ENCODE assay signal across 16 mouse cellular contexts in genomic region chr8:106584942-106585670, GRCm38 (mm10). TPM values are rescaled to one million over a fixed set of nuclear protein-coding genes. Genes with fewer than 3 reads are reported as not detected.
DNase-seq lines count a peak whose midpoint lies in the region; ATAC-seq lines count a peak whose summit lies in the region.
"Had no signal": no experiment of that assay in that cellular context is flagged by ENCODE, and none has a peak within 500 bp of the region (broad histone marks: within the 10 kb centered on the region; RNA-seq: fewer than 3 reads in every experiment).

No protein-coding gene starts in this region.

- 0 out of 2 replicates have a peak, but pooled peaks cover 4% of the 10 kb centered on the region for H3K4me1 ChIP-seq in liver, embryonic 13.5 days (replicated peaks)
- H3K4me1 ChIP-seq in liver, embryonic 12.5 days = peaks cover 5% of the 10 kb centered on the region; the same call in 1 of the 2 replicates
- no peaks in the 10 kb centered on the region for H3K4me1 ChIP-seq in intestine, embryonic 14.5 days (replicated peaks; ENCODE audit: control insufficient read depth, insufficient read depth, low read length)
- no peaks in the 10 kb centered on the region for H3K4me1 ChIP-seq in hindbrain, embryonic 14.5 days (replicated peaks; ENCODE audit: control insufficient read depth, insufficient read depth, low read length)
- H3K4me1 ChIP-seq: forebrain, embryonic 10.5 days; megakaryocyte, embryonic 14.5 days had no signal

- no peak for ATAC-seq in liver, embryonic 13.5 days (ENCODE audit: low read depth)
- ATAC-seq in liver, embryonic 12.5 days = no peak
- ATAC-seq in intestine, embryonic 14.5 days (replicated peaks; ENCODE audit: low FRiP score, low TSS enrichment, low read depth) = peak; percentile 75
- no peak for ATAC-seq in hindbrain, embryonic 14.5 days (ENCODE audit: low FRiP score)

- WGBS in liver, embryonic 13.5 days (ENCODE audit: insufficient replicate concordance) = 46% methylated on average over 11 of the region's 11 CpGs
- WGBS in liver, embryonic 12.5 days (ENCODE audit: insufficient replicate concordance) = 51% methylated on average over 11 of the region's 11 CpGs
- WGBS in intestine, embryonic 14.5 days = 41% methylated on average over 11 of the region's 11 CpGs
- WGBS in hindbrain, embryonic 14.5 days = 77% methylated on average over 11 of the region's 11 CpGs

- no peak overlapping the region for H3K4me3 ChIP-seq in liver, embryonic 13.5 days (replicated peaks)
- no peak overlapping the region for H3K4me3 ChIP-seq in liver, embryonic 12.5 days
- H3K4me3 ChIP-seq in intestine, embryonic 14.5 days (ENCODE audit: low read depth, low read length) = no peak overlapping the region
- no peak overlapping the region for H3K4me3 ChIP-seq in hindbrain, embryonic 14.5 days (replicated peaks; ENCODE audit: low read length)
- H3K4me3 ChIP-seq: forebrain, embryonic 10.5 days; heart, embryonic 15.5 days; limb, embryonic 10.5 days; megakaryocyte, embryonic 14.5 days had no signal

- no peak overlapping the region for H3K27ac ChIP-seq in liver, embryonic 13.5 days
- no peak overlapping the region for H3K27ac ChIP-seq in liver, embryonic 12.5 days
- H3K27ac ChIP-seq in intestine, embryonic 14.5 days (ENCODE audit: low read depth) = peak overlapping the region; percentile 61
- no peak overlapping the region for H3K27ac ChIP-seq in hindbrain, embryonic 14.5 days
- H3K27ac ChIP-seq: forebrain, embryonic 10.5 days; heart, embryonic 15.5 days; limb, embryonic 10.5 days; liver, embryonic 14.5 days had no signal

- no peaks in the 10 kb centered on the region for H3K36me3 ChIP-seq in liver, embryonic 13.5 days
- no peaks in the 10 kb centered on the region for H3K36me3 ChIP-seq in liver, embryonic 12.5 days
- no peaks in the 10 kb centered on the region for H3K36me3 ChIP-seq in intestine, embryonic 14.5 days (ENCODE audit: control insufficient read depth, insufficient read depth, low read length)
- H3K36me3 ChIP-seq in hindbrain, embryonic 14.5 days (replicated peaks; ENCODE audit: control insufficient read depth, insufficient read depth) = no peaks in the 10 kb centered on the region
- H3K36me3 ChIP-seq: forebrain, embryonic 10.5 days; heart, embryonic 15.5 days; limb, embryonic 10.5 days had no signal

- H3K9me3 ChIP-seq in liver, embryonic 13.5 days (replicated peaks) = no peaks in the 10 kb centered on the region
- H3K9me3 ChIP-seq in liver, embryonic 12.5 days (replicated peaks) = no peaks in the 10 kb centered on the region
- H3K9me3 ChIP-seq in intestine, embryonic 14.5 days (ENCODE audit: control insufficient read depth, low read length) = no peaks in the 10 kb centered on the region; the same call in 1 of the 2 replicates
- no peaks in the 10 kb centered on the region for H3K9me3 ChIP-seq in hindbrain, embryonic 14.5 days (ENCODE audit: control insufficient read depth, low read length)
- H3K9me3 ChIP-seq: heart, embryonic 15.5 days; limb, embryonic 10.5 days had no signal

- no peak overlapping the region for H3K4me2 ChIP-seq in liver, embryonic 13.5 days
- H3K4me2 ChIP-seq in liver, embryonic 12.5 days = no peak overlapping the region
- H3K4me2 ChIP-seq in intestine, embryonic 14.5 days (ENCODE audit: low read length) = no peak overlapping the region
- no peak overlapping the region for H3K4me2 ChIP-seq in hindbrain, embryonic 14.5 days (replicated peaks)
- H3K4me2 ChIP-seq: heart, embryonic 15.5 days had no signal

- H3K27me3 ChIP-seq in liver, embryonic 13.5 days = no peaks in the 10 kb centered on the region
- no peaks in the 10 kb centered on the region for H3K27me3 ChIP-seq in liver, embryonic 12.5 days (replicated peaks)
- no peaks in the 10 kb centered on the region for H3K27me3 ChIP-seq in intestine, embryonic 14.5 days (replicated peaks; ENCODE audit: control insufficient read depth, insufficient read depth, low read length)
- H3K27me3 ChIP-seq in hindbrain, embryonic 14.5 days (ENCODE audit: control insufficient read depth, insufficient read depth, low read length) = no peaks in the 10 kb centered on the region
- H3K27me3 ChIP-seq: heart, embryonic 15.5 days had no signal

- no peak for DNase-seq in liver, embryonic 13.5 days
- DNase-seq in intestine, embryonic 14.5 days (ENCODE audit: low spot score) = peak; percentile 63
- peak; percentile 71 for DNase-seq in kidney, adult 9 months
- DNase-seq in lung, postnatal 4 days = peak; percentile 11 to 31
- no peak for DNase-seq in spleen, postnatal 4 days (ENCODE audit: low spot score in 2 of 2)
- DNase-seq in testis, postnatal 10 days (ENCODE audit: low spot score) = no peak
- DNase-seq in hindbrain, embryonic 14.5 days (ENCODE audit: low spot score) = no peak
- DNase-seq: cerebellum, adult 9-11 months; right cerebral cortex, adult 18-20 months; thymus, postnatal 14 days had no signal

- H3K9ac ChIP-seq in liver, embryonic 13.5 days = peak overlapping the region; percentile 17; the same call in 1 of the 2 replicates
- H3K9ac ChIP-seq in liver, embryonic 12.5 days = no peak overlapping the region
- no peak overlapping the region for H3K9ac ChIP-seq in intestine, embryonic 14.5 days (ENCODE audit: low read length)
- no peak overlapping the region for H3K9ac ChIP-seq in hindbrain, embryonic 14.5 days
- H3K9ac ChIP-seq: heart, embryonic 15.5 days; liver, embryonic 14.5 days had no signal

RNA-seq across cellular contexts. Expression of gene Gm10073, which starts 11.8 kb away (rescaled TPM):
- 12.0 and 12.4 TPM in 2 replicates for polyA plus RNA-seq in liver, embryonic 13.5 days (2015; fragmentation: Nextera tagmentation; extraction: Ambion mirVana)
- 4.0 and 7.1 TPM in 2 replicates for polyA plus RNA-seq in liver, embryonic 12.5 days (2016; fragmentation: Nextera tagmentation; extraction: Ambion mirVana)
- 9.1 and 11.7 TPM in 2 replicates for polyA plus RNA-seq in intestine, embryonic 14.5 days (2014; fragmentation: Nextera tagmentation; extraction: Ambion mirVana)
- polyA plus RNA-seq in hindbrain, embryonic 14.5 days (2014; fragmentation: Nextera tagmentation; extraction: Ambion mirVana) = 5.8 and 7.5 TPM in 2 replicates

RNA-seq across cellular contexts. Expression of gene Cdh1, which starts 18.0 kb away (rescaled TPM):
- 12.1 and 17.3 TPM in 2 replicates for polyA plus RNA-seq in liver, embryonic 13.5 days (2015; fragmentation: Nextera tagmentation; extraction: Ambion mirVana)
- polyA plus RNA-seq in liver, embryonic 12.5 days (2016; fragmentation: Nextera tagmentation; extraction: Ambion mirVana) = 10.7 and 11.4 TPM in 2 replicates
- polyA plus RNA-seq in intestine, embryonic 14.5 days (2014; fragmentation: Nextera tagmentation; extraction: Ambion mirVana) = 141 and 152 TPM in 2 replicates
- polyA plus RNA-seq in hindbrain, embryonic 14.5 days (2014; fragmentation: Nextera tagmentation; extraction: Ambion mirVana) = 1.5 and 2.6 TPM in 2 replicates

Comparison
In these comparisons a context has a peak if more than half of its experiments do, and no peak if none do; other contexts are left out.
1. DNase-seq: peak in intestine, embryonic 14.5 days (single experiment), kidney, adult 9 months (single experiment) and lung, postnatal 4 days (2 of 2); none in liver, embryonic 13.5 days (single experiment), spleen, postnatal 4 days (0 of 2), testis, postnatal 10 days (single experiment) and hindbrain, embryonic 14.5 days (single experiment).